Mouse (Mus musculus) CD4-positive naive resting alpha-beta T cell, adult 76 days (primary cell): ENCODE results near the gene Olfr1389. TPM values are rescaled to one million over a fixed set of nuclear protein-coding genes. Genes with fewer than 3 reads are reported as not detected.

Experiments
- total RNA-seq: library from RNA; stranded (reverse); gene quantifications from one replicate; pipeline ENCODE4 v1.2.4, GENCODE M21; 2023

The Olfr1389 gene
- not detected for total RNA-seq

GRCm38 (mm10) chr11:49422767-49423166, at the start of gene Olfr1389:
Gene Olfr1389 (plus strand): TSS chr11:49423067.

GRCm38 (mm10) chr11:49436411-49436810, 13.5 kb downstream of the Olfr1389 start, which contains the start of gene Olfr1388:
Gene Olfr1388 (plus strand): TSS chr11:49436624.

GRCm38 (mm10) chr11:49455043-49455442, 32.2 kb downstream of the Olfr1389 start, which contains the start of gene Olfr1387:
Gene Olfr1387 (plus strand): TSS chr11:49455343.

GRCm38 (mm10) chr11:49464746-49465145, 41.9 kb downstream of the Olfr1389 start, which contains the start of gene Olfr1386:
Gene Olfr1386 (plus strand): TSS chr11:49465046.

Other genes with a start within 250 kb of the Olfr1389 start
- gene Btnl9, start 235.9 kb upstream of the Olfr1389 start, total RNA-seq = not detected
- 106 TPM for gene Zfp62, start 219.8 kb upstream of the Olfr1389 start, total RNA-seq
- 46.4 TPM for gene Mgat1, start 178.9 kb upstream of the Olfr1389 start, total RNA-seq
- gene Olfr1393, start 144.8 kb upstream of the Olfr1389 start, total RNA-seq = 0.44 TPM
- not detected for gene Olfr1392, start 137.8 kb upstream of the Olfr1389 start, total RNA-seq
- gene Olfr10, start 118.3 kb upstream of the Olfr1389 start, total RNA-seq = not detected
- not detected for gene Olfr1391, start 100.3 kb upstream of the Olfr1389 start, total RNA-seq
- not detected for gene Olfr1390, start 87.9 kb upstream of the Olfr1389 start, total RNA-seq
- gene Olfr1388, start 13.6 kb downstream of the Olfr1389 start, total RNA-seq = not detected
- gene Olfr1387, start 32.3 kb downstream of the Olfr1389 start, total RNA-seq = not detected
- gene Olfr1386, start 42.0 kb downstream of the Olfr1389 start, total RNA-seq = not detected
- not detected for gene Olfr1385, start 66.0 kb downstream of the Olfr1389 start, total RNA-seq
- not detected for gene Olfr1384, start 83.7 kb downstream of the Olfr1389 start, total RNA-seq
- not detected for gene Olfr1383, start 96.6 kb downstream of the Olfr1389 start, total RNA-seq
- gene Olfr1382, start 105.2 kb downstream of the Olfr1389 start, total RNA-seq = not detected
- gene Olfr1381, start 120.4 kb downstream of the Olfr1389 start, total RNA-seq = not detected
- not detected for gene Olfr1380, start 133.8 kb downstream of the Olfr1389 start, total RNA-seq
- gene Flt4, start 186.2 kb downstream of the Olfr1389 start, total RNA-seq = 0.12 TPM
- not detected for gene Scgb3a1, start 240.5 kb downstream of the Olfr1389 start, total RNA-seq